Mouse (Mus musculus) liver, adult 2 months (tissue): ENCODE measurements at regions not wholly inside any gene's neighbourhood (a gene's known extent, or its start where the extent isn't known, plus 50 kb on each side); places are given as distances from the start of the nearest gene placed in this dataset.

Experiments
- CTCF ChIP-seq: fragments of 200-500 bp; IDR thresholded peaks from 2 replicates; pipeline ENCODE4 v1.5.1; 2011; ENCODE audit warnings: low read depth, low read length, control low read depth
- POLR2A ChIP-seq: fragments of 200-500 bp; IDR thresholded peaks from 2 replicates; pipeline ENCODE4 v1.6.1; 2011; ENCODE audit warnings: low read length, control low read depth; ENCODE audit not compliant: insufficient read depth; ENCODE audit errors: extremely low read depth

- TF ChIP-seq POLR2A, result no peak
- TF ChIP-seq CTCF, result no peak
Measured at GRCm38 (mm10) chr4:88982457-88982856, 102.5 kb upstream of the Ifne start.
